Mouse (Mus musculus) forebrain, embryonic 13.5 days (tissue): ENCODE results near the gene Terf2ip. TPM values are rescaled to one million over a fixed set of nuclear protein-coding genes. Genes with fewer than 3 reads are reported as not detected.

Experiments
- ATAC-seq: fragments of 200-750 bp; cut with Nextera tagmentation; 2 replicates; pipeline ENCODE4 v1.8.0; 2017
- H3K27ac ChIP-seq: fragments of 300-500 bp; sonication (generic); 2 replicates; pipeline ENCODE4 v1.5.1; 2015; ENCODE audit warnings: inconsistent platforms, mild to moderate bottlenecking, moderate library complexity
- H3K27me3 ChIP-seq: fragments of 300-500 bp; sonication (generic); 2 replicates; pipeline ENCODE4 v1.6.1; 2015; ENCODE audit warnings: mild to moderate bottlenecking, inconsistent platforms
- H3K36me3 ChIP-seq: fragments of 300-500 bp; sonication (generic); 2 replicates; pipeline ENCODE4 v1.6.1; 2015; ENCODE audit warnings: mild to moderate bottlenecking, inconsistent platforms; ENCODE audit not compliant: poor library complexity, severe bottlenecking
- H3K4me1 ChIP-seq: fragments of 300-500 bp; sonication (generic); 2 replicates; pipeline ENCODE4 v1.6.1; 2015; ENCODE audit warnings: inconsistent platforms
- H3K4me2 ChIP-seq: fragments of 300-500 bp; sonication (generic); 2 replicates; pipeline ENCODE4 v1.6.1; 2015; ENCODE audit warnings: inconsistent platforms, mild to moderate bottlenecking, moderate library complexity
- H3K4me3 ChIP-seq: fragments of 300-500 bp; sonication (generic); 2 replicates; pipeline ENCODE4 v1.5.1; 2015; ENCODE audit warnings: mild to moderate bottlenecking, inconsistent platforms
- H3K9ac ChIP-seq: fragments of 300-500 bp; sonication (generic); 2 replicates; pipeline ENCODE4 v1.6.1; 2015; ENCODE audit warnings: mild to moderate bottlenecking, inconsistent platforms
- H3K9me3 ChIP-seq: fragments of 300-500 bp; sonication (generic); replicated peaks from 2 replicates; pipeline ENCODE4 v1.6.1; 2016; ENCODE audit warnings: inconsistent platforms
- WGBS: fragments of 180-500 bp; shearing (Covaris S2); methylation state at CpG from one replicate; pipeline ENCODE4 v1.1.7; 2015; 5-methylcytosine and 5-hydroxymethylcytosine counted together
- polyA plus RNA-seq: library from polyadenylated mRNA; unstranded; fragments of >200 nt; fragmentation: Nextera tagmentation; extraction: Ambion mirVana; gene quantifications from 2 replicates; pipeline ENCODE4 v1.2.1, GENCODE M21; 2015

Gene Terf2ip
- polyA plus RNA-seq: 39.2 and 44.2 TPM in 2 replicates

- no peaks in the 10 kb centered on the region for H3K9me3 ChIP-seq
- H3K4me1 ChIP-seq: peaks cover 26% of the 10 kb centered on the region
- H3K27ac ChIP-seq: peak within 1 kb of the TSS; percentile 76
- H3K27me3 ChIP-seq: no peaks in the 10 kb centered on the region
- H3K4me3 ChIP-seq: peak within 1 kb of the TSS; percentile 99
- H3K36me3 ChIP-seq: peaks cover 24% of the 10 kb centered on the region
- peak within 1 kb of the TSS; percentile 96 for H3K4me2 ChIP-seq
- under 1% methylated on average over 61 of the region's 61 CpGs for WGBS
- H3K9ac ChIP-seq: peak within 1 kb of the TSS; percentile 96
- ATAC-seq: peak; percentile 94
Observed at GRCm38 (mm10) chr8:112010997-112011815, at the start of gene Terf2ip, which contains the start of gene Kars. Gene Terf2ip, plus strand, starts transcription at chr8:112011398. Gene Kars, minus strand, starts transcription at chr8:112011323.

GRCm38 (mm10) chr8:111962589-111962988 is 48.6 kb upstream of the Terf2ip start:
- H3K9ac ChIP-seq: no peak overlapping the region
- H3K27me3 ChIP-seq: no peaks in the 10 kb centered on the region
- no peak overlapping the region for H3K27ac ChIP-seq
- peaks cover 16% of the 10 kb centered on the region; the same call in 1 of the 2 replicates for H3K36me3 ChIP-seq
- WGBS: 79% methylated on average over 1 of the region's 1 CpGs
- 0 out of 2 replicates have a peak, but pooled peaks cover 2% of the 10 kb centered on the region for H3K4me1 ChIP-seq
- no peak for ATAC-seq
- no peaks in the 10 kb centered on the region for H3K9me3 ChIP-seq
- H3K4me3 ChIP-seq: no peak overlapping the region
- no peak overlapping the region for H3K4me2 ChIP-seq

GRCm38 (mm10) chr8:111963091-111963490 is 48.1 kb upstream of the Terf2ip start:
- Histone ChIP-seq H3K27ac (no peak overlapping the region), H3K36me3 (peaks cover 14% of the 10 kb centered on the region; the same call in 1 of the 2 replicates), H3K27me3 (no peaks in the 10 kb centered on the region), H3K4me1 (0 out of 2 replicates have a peak, but pooled peaks cover 2% of the 10 kb centered on the region), H3K9ac (no peak overlapping the region), H3K4me2 (no peak overlapping the region), H3K4me3 (no peak overlapping the region), H3K9me3 (no peaks in the 10 kb centered on the region)
- no peak for ATAC-seq
- whole genome bisulfite sequencing: 69% methylated on average over 10 of the region's 10 CpGs

DNA sequence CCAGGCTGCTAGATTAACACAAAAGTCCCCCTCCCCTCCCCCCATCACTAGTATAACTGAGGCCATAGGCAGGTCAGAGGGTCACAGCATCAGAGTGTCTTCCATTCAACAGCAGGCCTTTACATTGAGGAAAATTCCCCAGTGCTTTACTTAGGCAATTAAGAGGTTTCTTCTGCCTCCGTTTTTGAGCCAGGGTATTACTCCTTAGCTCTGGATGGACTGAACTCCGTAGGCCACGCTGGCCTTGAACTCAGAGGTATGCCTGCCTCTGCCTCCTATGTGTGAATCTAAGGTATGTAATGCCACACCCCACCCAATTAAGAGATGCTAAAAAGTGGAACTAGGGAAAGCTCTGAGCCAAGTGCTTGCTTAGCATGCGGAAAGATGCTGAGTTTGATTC is 47.7 kb upstream of the Terf2ip start:
- Histone ChIP-seq H3K4me3 (no peak overlapping the region), H3K36me3 (peaks cover 19% of the 10 kb centered on the region; the same call in 1 of the 2 replicates), H3K27me3 (no peaks in the 10 kb centered on the region), H3K4me1 (0 out of 2 replicates have a peak, but pooled peaks cover 2% of the 10 kb centered on the region), H3K9ac (no peak overlapping the region), H3K4me2 (no peak overlapping the region), H3K9me3 (no peaks in the 10 kb centered on the region), H3K27ac (no peak overlapping the region)
- 81% methylated on average over 4 of the region's 4 CpGs for WGBS
- no peak for ATAC-seq

DNA sequence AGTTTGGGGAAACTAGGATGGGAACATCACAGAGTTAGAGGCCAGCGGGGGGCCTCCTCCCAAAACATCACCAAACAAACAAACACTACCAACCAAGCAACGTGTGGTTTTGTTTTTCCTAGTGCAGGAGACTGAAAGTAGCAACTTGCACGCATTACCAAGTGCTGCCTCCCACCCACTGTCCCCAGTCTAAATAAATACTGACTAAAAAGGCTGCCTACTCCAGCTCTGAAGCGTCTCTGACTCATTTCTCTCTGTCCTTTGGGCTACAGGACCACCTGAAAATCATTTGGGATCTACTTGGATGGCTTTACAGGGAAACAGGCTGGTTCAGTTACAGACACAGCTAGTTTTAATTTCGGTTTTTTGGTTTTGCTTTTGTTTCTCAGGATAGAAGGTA is 46.8 kb upstream of the Terf2ip start:
- H3K27ac ChIP-seq: no peak overlapping the region
- H3K9ac ChIP-seq: no peak overlapping the region
- no peaks in the 10 kb centered on the region for H3K27me3 ChIP-seq
- 0 out of 2 replicates have a peak, but pooled peaks cover 2% of the 10 kb centered on the region for H3K4me1 ChIP-seq
- no peak for ATAC-seq
- no peak overlapping the region for H3K4me2 ChIP-seq
- WGBS: 75% methylated on average over 5 of the region's 5 CpGs
- H3K4me3 ChIP-seq: no peak overlapping the region
- H3K9me3 ChIP-seq: no peaks in the 10 kb centered on the region
- H3K36me3 ChIP-seq: peaks cover 16% of the 10 kb centered on the region; the same call in 1 of the 2 replicates

DNA sequence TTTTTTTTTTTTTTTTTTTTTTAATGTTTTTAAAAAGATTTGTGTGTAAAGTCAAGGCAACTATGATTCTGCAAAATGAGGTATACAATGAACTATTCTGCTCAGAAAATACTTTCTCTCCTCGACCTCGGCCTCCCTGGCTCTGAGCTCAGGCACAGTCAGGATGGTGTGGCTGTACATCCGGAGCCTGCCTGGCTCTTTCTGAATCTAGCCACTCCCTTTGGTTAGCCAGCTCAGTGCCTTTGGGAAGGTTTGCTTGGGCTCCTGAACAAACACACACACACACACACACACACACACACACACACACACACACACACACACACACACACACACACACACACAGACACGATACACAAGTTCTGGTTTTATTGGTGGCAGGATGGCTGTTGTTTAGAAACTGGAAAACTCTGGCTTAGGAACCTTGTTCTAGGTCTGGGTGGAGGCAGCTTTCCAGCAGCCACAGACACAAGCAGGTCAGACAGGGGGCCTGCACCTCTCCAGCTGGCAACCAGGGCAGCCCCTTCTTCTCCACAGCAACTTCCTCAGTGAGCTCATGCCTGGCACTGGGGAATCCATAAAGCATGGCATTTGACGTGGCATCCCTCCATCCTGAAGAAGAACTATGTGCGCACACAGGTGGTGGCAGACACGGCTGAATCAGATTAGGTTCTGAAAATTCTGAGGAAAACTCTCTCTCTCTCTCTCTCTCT is 46.2 kb upstream of the Terf2ip start:
- Histone ChIP-seq H3K4me2 (no peak overlapping the region), H3K4me1 (0 out of 2 replicates have a peak, but pooled peaks cover 2% of the 10 kb centered on the region), H3K4me3 (no peak overlapping the region), H3K27ac (no peak overlapping the region), H3K27me3 (no peaks in the 10 kb centered on the region), H3K9me3 (no peaks in the 10 kb centered on the region), H3K9ac (no peak overlapping the region), H3K36me3 (peaks cover 16% of the 10 kb centered on the region; the same call in 1 of the 2 replicates)
- ATAC-seq: no peak
- WGBS: 92% methylated on average over 6 of the region's 7 CpGs

- Histone ChIP-seq H3K27me3 (no peaks in the 10 kb centered on the region), H3K27ac (no peak overlapping the region), H3K9me3 (no peaks in the 10 kb centered on the region), H3K9ac (no peak overlapping the region), H3K4me1 (0 out of 2 replicates have a peak, but pooled peaks cover 2% of the 10 kb centered on the region), H3K4me3 (no peak overlapping the region), H3K4me2 (no peak overlapping the region), H3K36me3 (peaks cover 30% of the 10 kb centered on the region)
- 88% methylated on average over 5 of the region's 5 CpGs for WGBS
- no peak for ATAC-seq
Observed at GRCm38 (mm10) chr8:111967246-111967870, 43.8 kb upstream of the Terf2ip start.

- H3K9me3 ChIP-seq: no peaks in the 10 kb centered on the region
- no peak overlapping the region for H3K4me2 ChIP-seq
- no peak overlapping the region for H3K4me3 ChIP-seq
- no peak overlapping the region for H3K9ac ChIP-seq
- ATAC-seq: no peak
- H3K4me1 ChIP-seq: no peaks in the 10 kb centered on the region
- no peak overlapping the region for H3K27ac ChIP-seq
- H3K36me3 ChIP-seq: peaks cover 38% of the 10 kb centered on the region
- 85% methylated on average over 10 of the region's 10 CpGs for WGBS
- no peaks in the 10 kb centered on the region for H3K27me3 ChIP-seq
Observed at GRCm38 (mm10) chr8:111968541-111968940, 42.7 kb upstream of the Terf2ip start.

DNA sequence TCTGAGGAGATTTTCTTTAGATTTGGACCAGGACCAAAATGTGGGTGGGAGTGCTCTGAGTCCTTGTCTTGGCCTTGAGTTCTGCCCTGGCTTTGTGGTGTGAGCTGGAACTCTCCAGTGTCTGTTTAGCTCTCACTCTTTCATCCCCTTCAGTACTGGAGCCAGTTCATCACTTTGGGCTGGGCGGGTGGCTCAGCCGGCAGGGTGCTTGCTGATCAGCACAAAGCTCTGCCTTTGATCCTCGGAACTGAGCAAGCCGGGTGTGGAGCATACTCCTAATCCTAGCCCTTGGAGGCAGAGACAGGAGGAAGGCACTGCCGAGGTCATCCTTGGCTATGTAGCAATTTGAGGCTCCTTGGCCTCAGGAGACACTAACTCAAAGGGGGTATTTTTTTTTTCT is 42.2 kb upstream of the Terf2ip start:
- Histone ChIP-seq H3K36me3 (peaks cover 42% of the 10 kb centered on the region), H3K4me1 (no peaks in the 10 kb centered on the region), H3K9ac (no peak overlapping the region), H3K4me2 (no peak overlapping the region), H3K9me3 (no peaks in the 10 kb centered on the region), H3K27ac (no peak overlapping the region), H3K27me3 (no peaks in the 10 kb centered on the region), H3K4me3 (no peak overlapping the region)
- no peak for ATAC-seq
- 23% methylated on average over 5 of the region's 5 CpGs for WGBS

DNA sequence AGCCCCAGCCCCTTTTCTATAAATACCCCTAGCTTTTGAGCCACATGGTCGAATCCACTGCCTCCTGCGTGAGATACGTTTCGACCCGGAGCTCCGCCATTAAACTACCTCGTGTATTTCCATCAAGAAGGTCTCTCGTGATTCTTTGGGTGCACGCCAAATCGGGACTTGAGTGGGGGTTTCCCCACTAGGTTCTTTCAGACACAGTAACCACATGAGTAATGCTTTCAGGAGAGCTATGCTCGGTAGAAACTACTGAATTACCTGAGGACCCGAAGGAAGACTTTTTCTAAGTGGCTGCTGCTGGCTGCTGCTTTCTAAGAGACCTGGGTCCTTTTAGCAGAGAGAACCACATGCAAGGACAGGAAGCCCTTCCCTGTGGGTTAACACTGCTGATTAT is 37.1 kb upstream of the Terf2ip start:
- no peaks in the 10 kb centered on the region for H3K27me3 ChIP-seq
- H3K9ac ChIP-seq: no peak overlapping the region
- H3K9me3 ChIP-seq: no peaks in the 10 kb centered on the region
- H3K27ac ChIP-seq: no peak overlapping the region
- ATAC-seq: no peak
- no peak overlapping the region for H3K4me2 ChIP-seq
- no peaks in the 10 kb centered on the region for H3K4me1 ChIP-seq
- H3K4me3 ChIP-seq: no peak overlapping the region
- H3K36me3 ChIP-seq: peaks cover 57% of the 10 kb centered on the region
- 98% methylated on average over 12 of the region's 12 CpGs for WGBS

GRCm38 (mm10) chr8:111975706-111976105 is 35.5 kb upstream of the Terf2ip start:
- Histone ChIP-seq H3K4me2 (no peak overlapping the region), H3K4me3 (no peak overlapping the region), H3K27ac (no peak overlapping the region), H3K36me3 (peaks cover 59% of the 10 kb centered on the region), H3K9ac (no peak overlapping the region), H3K4me1 (no peaks in the 10 kb centered on the region), H3K9me3 (no peaks in the 10 kb centered on the region), H3K27me3 (no peaks in the 10 kb centered on the region)
- ATAC-seq: no peak
- 93% methylated on average over 2 of the region's 2 CpGs for WGBS

- no peak overlapping the region for H3K4me2 ChIP-seq
- no peak for ATAC-seq
- peaks cover 55% of the 10 kb centered on the region for H3K36me3 ChIP-seq
- H3K4me1 ChIP-seq: no peaks in the 10 kb centered on the region
- H3K4me3 ChIP-seq: no peak overlapping the region
- no peaks in the 10 kb centered on the region for H3K27me3 ChIP-seq
- H3K9ac ChIP-seq: no peak overlapping the region
- WGBS: 88% methylated on average over 2 of the region's 2 CpGs
- H3K9me3 ChIP-seq: no peaks in the 10 kb centered on the region
- no peak overlapping the region for H3K27ac ChIP-seq
Observed at GRCm38 (mm10) chr8:111976326-111976725, 34.9 kb upstream of the Terf2ip start.
